Mouse (Mus musculus): ENCODE measurements around the gene Gcsam. TPM values are rescaled to one million over a fixed set of nuclear protein-coding genes. Genes with fewer than 3 reads are reported as not detected.
A peak's percentile ranks its signal among the peaks of the same experiment; 100 is the strongest.

Gcsam gene
- polyA plus RNA-seq, 1 experiment from 2014 or later: 2.6 TPM

DNA sequence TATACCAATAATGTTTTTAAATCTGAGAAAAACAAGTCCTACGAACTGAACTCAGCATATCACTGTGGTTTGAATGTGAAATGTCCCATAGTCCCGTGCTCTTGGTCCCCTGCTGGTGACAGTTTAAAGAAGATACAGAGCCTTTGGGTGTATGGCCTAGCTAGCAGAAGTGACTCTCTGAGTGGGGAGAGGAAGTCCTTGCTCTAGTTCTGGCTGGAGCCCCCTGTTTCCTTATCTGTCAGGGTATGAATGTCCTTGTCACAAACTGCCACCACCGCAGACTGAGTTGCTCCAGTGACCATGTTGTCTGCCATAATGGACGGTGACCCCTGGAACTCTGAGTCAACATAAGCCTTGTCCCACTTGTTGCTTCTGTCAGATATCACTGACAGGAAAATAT lies 13.1 kb downstream of the Gcsam start:
- DNase-seq (no peak), ATAC-seq (ENCODE audit: low read depth) (no peak)
- Histone ChIP-seq H3K9ac (no peak overlapping the region), H3K4me1 (replicated peaks) (peaks cover 45% of the 10 kb centered on the region), H3K9me3 (replicated peaks) (no peaks in the 10 kb centered on the region), H3K4me3 (replicated peaks) (no peak overlapping the region), H3K27ac (no peak overlapping the region), H3K36me3 (no peaks in the 10 kb centered on the region), H3K27me3 (no peaks in the 10 kb centered on the region), H3K4me2 (no peak overlapping the region)
- WGBS (ENCODE audit: insufficient replicate concordance): 16% methylated on average over 4 of the region's 4 CpGs

GRCm38 (mm10) chr16:45624791-45625190 lies 14.6 kb downstream of the Gcsam start:
- Histone ChIP-seq H3K4me3 (replicated peaks) (no peak overlapping the region), H3K9me3 (replicated peaks) (no peaks in the 10 kb centered on the region), H3K27ac (no peak overlapping the region), H3K27me3 (no peaks in the 10 kb centered on the region), H3K4me1 (replicated peaks) (peaks cover 37% of the 10 kb centered on the region), H3K36me3 (no peaks in the 10 kb centered on the region), H3K4me2 (no peak overlapping the region), H3K9ac (no peak overlapping the region)
- DNase-seq (no peak), ATAC-seq (ENCODE audit: low read depth) (no peak)
- 31% methylated on average over 2 of the region's 2 CpGs for WGBS (ENCODE audit: insufficient replicate concordance)

DNA sequence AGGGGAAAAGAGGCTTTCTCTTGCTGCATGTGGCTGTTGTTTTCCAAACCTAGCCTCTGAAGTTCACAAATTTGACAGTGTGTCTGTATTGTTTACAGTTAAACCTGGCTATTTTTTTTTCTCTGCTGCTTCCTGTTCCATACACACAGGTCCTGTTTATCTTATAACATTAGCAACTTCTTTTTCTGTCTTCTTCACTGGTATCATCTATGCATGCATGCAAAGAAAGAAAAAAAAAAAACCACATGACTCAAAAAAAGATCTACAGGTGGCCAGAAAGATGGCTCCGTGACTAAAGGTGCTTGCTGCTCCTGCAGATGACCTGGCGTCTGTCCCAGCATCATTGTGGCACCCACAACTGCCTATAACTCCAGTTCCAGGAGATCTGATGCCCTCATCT lies 15.2 kb downstream of the Gcsam start:
- Histone ChIP-seq H3K9ac (no peak overlapping the region), H3K27me3 (no peaks in the 10 kb centered on the region), H3K4me1 (replicated peaks) (peaks cover 32% of the 10 kb centered on the region), H3K4me2 (no peak overlapping the region), H3K36me3 (no peaks in the 10 kb centered on the region), H3K9me3 (replicated peaks) (no peaks in the 10 kb centered on the region), H3K27ac (no peak overlapping the region), H3K4me3 (replicated peaks) (no peak overlapping the region)
- ATAC-seq (ENCODE audit: low read depth): no peak
- no peak for DNase-seq
- 35% methylated on average over 2 of the region's 2 CpGs for WGBS (ENCODE audit: insufficient replicate concordance)

- Histone ChIP-seq H3K9me3 (replicated peaks) (no peaks in the 10 kb centered on the region), H3K27ac (no peak overlapping the region), H3K4me3 (replicated peaks) (no peak overlapping the region), H3K27me3 (no peaks in the 10 kb centered on the region), H3K36me3 (no peaks in the 10 kb centered on the region), H3K4me2 (no peak overlapping the region), H3K9ac (no peak overlapping the region), H3K4me1 (replicated peaks) (0 out of 2 replicates have a peak, but pooled peaks cover 5% of the 10 kb centered on the region)
- 65% methylated on average over 8 of the region's 8 CpGs for WGBS (ENCODE audit: insufficient replicate concordance)
- ATAC-seq (ENCODE audit: low read depth) (no peak), DNase-seq (no peak)
Measured at GRCm38 (mm10) chr16:45629497-45630105, 19.4 kb downstream of the Gcsam start.

GRCm38 (mm10) chr16:45630347-45630960 lies 20.3 kb downstream of the Gcsam start:
- Histone ChIP-seq H3K4me2 (no peak overlapping the region), H3K36me3 (no peaks in the 10 kb centered on the region), H3K27ac (no peak overlapping the region), H3K27me3 (no peaks in the 10 kb centered on the region), H3K9ac (no peak overlapping the region), H3K4me1 (replicated peaks) (no peaks in the 10 kb centered on the region), H3K9me3 (replicated peaks) (no peaks in the 10 kb centered on the region), H3K4me3 (replicated peaks) (no peak overlapping the region)
- peak; percentile 20 for DNase-seq
- ATAC-seq (ENCODE audit: low read depth): no peak
- 49% methylated on average over 5 of the region's 5 CpGs for WGBS (ENCODE audit: insufficient replicate concordance)

DNA sequence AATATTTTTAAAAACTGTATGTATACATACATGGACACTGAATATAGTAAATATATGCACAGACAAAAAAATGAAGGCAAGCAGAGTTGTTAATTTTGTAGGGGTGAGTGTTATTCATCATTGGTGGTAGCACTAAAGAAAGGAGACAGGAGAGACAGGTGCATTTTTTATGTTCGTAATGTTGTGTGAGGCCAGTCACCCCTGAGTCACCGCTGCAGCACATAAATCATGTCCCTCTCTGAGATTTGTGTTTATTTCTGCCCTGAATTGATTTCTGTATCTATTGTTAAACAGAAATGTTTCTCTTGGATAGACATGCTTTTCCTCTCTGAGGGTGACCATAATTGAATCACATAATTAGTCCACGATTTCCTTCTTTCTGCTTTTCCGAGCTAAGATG lies 22.2 kb downstream of the Gcsam start:
- no peak for ATAC-seq (ENCODE audit: low read depth)

DNA sequence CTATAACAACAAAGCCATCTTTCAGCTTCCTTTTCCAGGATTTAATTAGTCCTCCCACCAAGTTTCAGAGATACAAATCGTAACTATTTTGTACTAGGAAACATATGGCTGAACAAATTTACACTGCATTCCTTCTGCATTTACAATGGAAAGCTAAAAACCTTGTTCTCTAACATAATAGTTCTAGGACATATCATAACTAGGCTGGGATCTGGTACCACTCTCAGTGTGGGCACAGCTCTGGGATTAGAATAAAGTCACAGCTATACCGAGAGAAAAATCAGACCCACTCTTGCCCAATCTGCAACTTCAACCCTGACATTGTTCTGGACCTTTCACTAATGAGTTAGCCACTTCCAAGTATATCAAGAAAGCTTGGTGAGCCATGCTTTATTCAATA lies 25.6 kb downstream of the Gcsam start:
- H3K4me2 ChIP-seq: no peak overlapping the region
- H3K9me3 ChIP-seq (replicated peaks): no peaks in the 10 kb centered on the region
- no peaks in the 10 kb centered on the region for H3K36me3 ChIP-seq
- no peak overlapping the region for H3K9ac ChIP-seq
- no peak overlapping the region for H3K4me3 ChIP-seq (replicated peaks)
- H3K27me3 ChIP-seq: no peaks in the 10 kb centered on the region
- no peak overlapping the region for H3K27ac ChIP-seq
- ATAC-seq (ENCODE audit: low read depth) (no peak), DNase-seq (no peak)
- no peaks in the 10 kb centered on the region for H3K4me1 ChIP-seq (replicated peaks)
- 69% methylated on average over 2 of the region's 2 CpGs for WGBS (ENCODE audit: insufficient replicate concordance)

More for the DNA sequence above, 22.2 kb downstream of the Gcsam start:
- H3K4me1 ChIP-seq (replicated peaks): no peaks in the 10 kb centered on the region
- H3K36me3 ChIP-seq: no peaks in the 10 kb centered on the region
- no peaks in the 10 kb centered on the region for H3K27me3 ChIP-seq
- DNase-seq: no peak
- H3K27ac ChIP-seq: no peak overlapping the region
- no peaks in the 10 kb centered on the region for H3K9me3 ChIP-seq (replicated peaks)
- WGBS (ENCODE audit: insufficient replicate concordance): 72% methylated on average over 4 of the region's 4 CpGs
- H3K9ac ChIP-seq: no peak overlapping the region
- H3K4me2 ChIP-seq: no peak overlapping the region
- no peak overlapping the region for H3K4me3 ChIP-seq (replicated peaks)

DNA sequence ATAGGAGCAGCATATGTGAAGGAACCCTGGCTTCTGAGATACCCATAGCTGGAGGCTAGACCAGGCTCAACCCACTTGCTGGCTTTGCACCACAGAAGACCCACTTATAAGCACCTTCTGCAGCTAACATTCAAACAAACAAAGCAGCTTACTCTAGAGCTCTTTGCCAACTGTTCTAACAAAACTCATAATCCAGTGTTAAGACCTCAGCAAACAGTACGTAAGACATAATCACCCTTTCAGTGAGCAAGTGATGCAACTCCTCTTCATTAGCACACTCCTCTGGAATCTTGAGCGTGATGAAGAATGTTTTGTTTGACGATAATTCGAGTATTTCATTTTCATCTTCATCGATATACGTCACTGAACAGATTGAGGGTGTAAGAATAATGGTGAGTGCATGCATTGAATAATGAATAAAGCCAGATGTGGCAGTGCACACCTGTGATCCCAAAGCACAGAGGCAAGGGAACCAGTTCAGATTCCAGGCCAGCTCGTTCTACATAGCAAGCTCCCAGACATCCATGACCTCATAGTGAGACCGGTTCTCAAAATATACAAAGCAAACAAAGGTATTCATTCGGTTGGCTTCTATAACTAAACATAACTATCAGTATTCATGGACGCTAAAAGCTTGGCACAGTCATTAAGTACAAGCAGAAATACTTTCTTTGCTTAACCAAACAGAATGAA lies 30.0 kb downstream of the Gcsam start:
- Histone ChIP-seq H3K9ac (no peak overlapping the region), H3K4me1 (replicated peaks) (0 out of 2 replicates have a peak, but pooled peaks cover 6% of the 10 kb centered on the region), H3K27me3 (no peaks in the 10 kb centered on the region), H3K9me3 (replicated peaks) (no peaks in the 10 kb centered on the region), H3K4me2 (no peak overlapping the region), H3K27ac (no peak overlapping the region), H3K36me3 (no peaks in the 10 kb centered on the region), H3K4me3 (replicated peaks) (no peak overlapping the region)
- no peak for DNase-seq
- 75% methylated on average over 10 of the region's 10 CpGs for WGBS (ENCODE audit: insufficient replicate concordance)
- no peak for ATAC-seq (ENCODE audit: low read depth)

DNA sequence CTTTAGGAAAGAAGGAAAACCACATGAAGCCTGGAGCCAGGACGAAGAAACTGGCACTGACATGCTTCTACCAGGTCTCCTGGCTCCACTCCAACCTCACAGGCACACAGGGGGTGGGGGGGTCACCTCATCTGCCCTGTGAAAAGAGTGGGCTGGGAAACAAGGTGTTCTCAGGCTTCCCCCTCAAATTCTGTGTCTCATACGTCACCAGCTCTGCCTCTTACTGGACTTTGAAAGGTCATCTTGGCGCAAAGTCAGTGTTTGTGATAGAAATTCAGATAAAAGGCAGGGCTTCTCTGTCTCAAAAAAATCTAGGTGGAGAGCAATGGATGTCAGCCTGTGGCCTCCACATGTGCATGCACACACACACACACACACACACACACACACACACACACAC lies 31.1 kb downstream of the Gcsam start:
- no peak for DNase-seq

DNA sequence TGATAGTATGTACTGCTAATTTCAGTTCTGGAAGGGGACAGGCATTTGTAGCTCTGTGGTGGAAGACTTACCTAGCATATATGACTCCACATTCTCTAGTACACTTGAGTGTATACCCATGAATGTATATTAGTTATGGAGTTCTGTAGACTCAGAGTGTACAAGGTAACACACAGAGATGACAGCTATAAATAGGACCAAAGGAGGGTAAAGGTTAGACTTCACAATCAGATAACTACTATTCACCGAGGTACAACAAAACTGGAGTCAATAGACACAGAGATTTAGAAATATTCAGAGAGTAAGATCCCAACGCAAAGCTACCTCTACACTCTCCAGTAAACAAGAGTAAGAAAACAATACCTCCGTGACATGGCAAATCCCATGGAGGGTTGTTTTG lies 33.8 kb downstream of the Gcsam start:
- Histone ChIP-seq H3K9ac (no peak overlapping the region), H3K4me2 (no peak overlapping the region), H3K4me1 (replicated peaks) (0 out of 2 replicates have a peak, but pooled peaks cover 6% of the 10 kb centered on the region), H3K27me3 (no peaks in the 10 kb centered on the region), H3K9me3 (replicated peaks) (no peaks in the 10 kb centered on the region), H3K27ac (no peak overlapping the region), H3K4me3 (replicated peaks) (no peak overlapping the region), H3K36me3 (no peaks in the 10 kb centered on the region)
- DNase-seq (no peak), ATAC-seq (ENCODE audit: low read depth) (no peak)
- 62% methylated on average over 3 of the region's 3 CpGs for WGBS (ENCODE audit: insufficient replicate concordance)

More for the DNA sequence above, 31.1 kb downstream of the Gcsam start:
- Histone ChIP-seq H3K9me3 (replicated peaks) (no peaks in the 10 kb centered on the region), H3K4me3 (replicated peaks) (no peak overlapping the region), H3K36me3 (no peaks in the 10 kb centered on the region), H3K27ac (no peak overlapping the region), H3K9ac (no peak overlapping the region), H3K4me2 (no peak overlapping the region), H3K27me3 (no peaks in the 10 kb centered on the region), H3K4me1 (replicated peaks) (0 out of 2 replicates have a peak, but pooled peaks cover 6% of the 10 kb centered on the region)
- 45% methylated on average over 3 of the region's 3 CpGs for WGBS (ENCODE audit: insufficient replicate concordance)
- ATAC-seq (ENCODE audit: low read depth): no peak

DNA sequence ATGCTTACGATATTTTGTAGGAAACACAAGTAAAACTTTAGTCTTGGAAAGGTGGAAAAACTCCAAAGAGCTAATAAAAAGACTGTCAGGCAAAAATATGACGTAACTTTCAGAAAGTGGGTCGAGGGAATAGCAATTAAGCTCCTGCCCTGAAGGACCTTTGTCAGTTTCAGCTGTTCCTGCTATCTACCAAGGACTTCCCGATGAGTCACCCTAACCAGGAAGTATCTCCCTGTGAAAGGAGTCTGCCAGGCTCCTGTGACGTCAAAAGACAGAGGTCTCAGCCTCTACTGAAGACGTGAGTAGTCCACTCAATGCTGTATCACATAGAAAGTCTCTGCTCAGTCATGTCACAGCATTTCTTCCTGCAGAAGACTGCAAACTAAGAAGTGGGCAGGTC lies 34.2 kb downstream of the Gcsam start:
- H3K36me3 ChIP-seq: no peaks in the 10 kb centered on the region
- no peaks in the 10 kb centered on the region for H3K27me3 ChIP-seq
- H3K9ac ChIP-seq: no peak overlapping the region
- H3K4me1 ChIP-seq (replicated peaks): 0 out of 2 replicates have a peak, but pooled peaks cover 6% of the 10 kb centered on the region
- DNase-seq: no peak
- H3K9me3 ChIP-seq (replicated peaks): no peaks in the 10 kb centered on the region
- H3K27ac ChIP-seq: no peak overlapping the region
- 27% methylated on average over 6 of the region's 6 CpGs for WGBS (ENCODE audit: insufficient replicate concordance)
- H3K4me2 ChIP-seq: no peak overlapping the region
- H3K4me3 ChIP-seq (replicated peaks): no peak overlapping the region
- peak; percentile 65; the same call in 1 of the 2 replicates for ATAC-seq (ENCODE audit: low read depth)

Data from liver, embryonic 13.5 days (tissue).